Mouse (Mus musculus): ENCODE data around the gene Agps. TPM values are rescaled to one million over a fixed set of nuclear protein-coding genes. Genes with fewer than 3 reads are reported as not detected.
"Not testable (repeated sequence)": the region's sequence is repeated elsewhere in the genome, so short reads cannot be mapped to it uniquely, and the experiment has no call there.

Agps gene
- polyA plus RNA-seq, 1 experiment: 10.3 TPM

GRCm38 (mm10) chr2:75907142-75907541 is 75.2 kb downstream of the Agps start:
- TF ChIP-seq POLR2A (IDR thresholded peaks at IDR 0.05; ENCODE audit: borderline replicate concordance, extremely low read depth, low read depth, low read length): no peak
- no peak for TF ChIP-seq CTCF (IDR thresholded peaks at IDR 0.05; ENCODE audit: insufficient read depth, low read length)
- WGBS: 45% methylated on average over 1 of the region's 1 CpGs
- no peak overlapping the region for H3K4me3 ChIP-seq (replicated peaks; ENCODE audit: extremely low read depth, low read depth, low read length)
- no peaks in the 10 kb centered on the region for H3K4me1 ChIP-seq (ENCODE audit: control insufficient read depth, insufficient read depth, low read length)
- DNase-seq: no peak

GRCm38 (mm10) chr2:75915040-75915439 is 83.1 kb downstream of the Agps start:
- Histone ChIP-seq H3K4me3 (replicated peaks; ENCODE audit: extremely low read depth, low read depth, low read length) (no peak overlapping the region), H3K4me1 (ENCODE audit: control insufficient read depth, insufficient read depth, low read length) (no peaks in the 10 kb centered on the region)
- TF ChIP-seq CTCF (IDR thresholded peaks at IDR 0.05; ENCODE audit: insufficient read depth, low read length) (no peak), POLR2A (IDR thresholded peaks at IDR 0.05; ENCODE audit: borderline replicate concordance, extremely low read depth, low read depth, low read length) (no peak)
- no peak for DNase-seq
- WGBS: 60% methylated on average over 3 of the region's 3 CpGs

- no peaks in the 10 kb centered on the region for H3K4me1 ChIP-seq (ENCODE audit: control insufficient read depth, insufficient read depth, low read length)
- DNase-seq: no peak
- 92% methylated on average over 4 of the region's 4 CpGs for WGBS
- no peak overlapping the region for H3K4me3 ChIP-seq (replicated peaks; ENCODE audit: extremely low read depth, low read depth, low read length)
- no peak for TF ChIP-seq CTCF (IDR thresholded peaks at IDR 0.05; ENCODE audit: insufficient read depth, low read length)
- TF ChIP-seq POLR2A (IDR thresholded peaks at IDR 0.05; ENCODE audit: borderline replicate concordance, extremely low read depth, low read depth, low read length): no peak
These were observed 91.9 kb downstream of the Agps start for GRCm38 (mm10) chr2:75923807-75924340.

GRCm38 (mm10) chr2:75926061-75926460 is 94.1 kb downstream of the Agps start:
- no peak for DNase-seq
- WGBS: 80% methylated on average over 5 of the region's 5 CpGs
- no peak for TF ChIP-seq CTCF (IDR thresholded peaks at IDR 0.05; ENCODE audit: insufficient read depth, low read length)
- TF ChIP-seq POLR2A (IDR thresholded peaks at IDR 0.05; ENCODE audit: borderline replicate concordance, extremely low read depth, low read depth, low read length): no peak
- H3K4me3 ChIP-seq (replicated peaks; ENCODE audit: extremely low read depth, low read depth, low read length): no peak overlapping the region
- no peaks in the 10 kb centered on the region for H3K4me1 ChIP-seq (ENCODE audit: control insufficient read depth, insufficient read depth, low read length)

DNA sequence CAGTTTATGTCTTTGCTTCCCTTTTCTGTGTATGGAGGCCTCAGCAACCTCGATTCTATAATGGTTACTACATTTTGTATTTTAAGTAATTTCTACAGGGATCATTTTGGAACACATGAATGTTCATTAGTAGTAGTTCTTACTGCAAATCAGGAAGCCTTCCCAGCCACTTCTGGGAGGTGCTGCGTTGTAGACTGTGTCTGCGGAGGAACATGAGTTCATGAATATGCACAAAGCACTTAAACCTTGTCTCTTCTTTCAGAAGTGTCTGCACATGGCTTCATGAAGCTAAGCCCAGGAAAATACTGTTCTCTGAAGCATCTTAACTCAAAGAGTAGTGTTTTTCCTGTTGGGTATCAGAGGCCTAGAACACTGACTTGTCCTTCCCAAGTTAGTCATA is 96.0 kb downstream of the Agps start:
- no peak for DNase-seq
- no peak for TF ChIP-seq POLR2A (IDR thresholded peaks at IDR 0.05; ENCODE audit: borderline replicate concordance, extremely low read depth, low read depth, low read length)
- no peak for TF ChIP-seq CTCF (IDR thresholded peaks at IDR 0.05; ENCODE audit: insufficient read depth, low read length)
- WGBS: 95% methylated on average over 3 of the region's 3 CpGs
- Histone ChIP-seq H3K4me1 (ENCODE audit: control insufficient read depth, insufficient read depth, low read length) (no peaks in the 10 kb centered on the region), H3K4me3 (replicated peaks; ENCODE audit: extremely low read depth, low read depth, low read length) (no peak overlapping the region)

DNA sequence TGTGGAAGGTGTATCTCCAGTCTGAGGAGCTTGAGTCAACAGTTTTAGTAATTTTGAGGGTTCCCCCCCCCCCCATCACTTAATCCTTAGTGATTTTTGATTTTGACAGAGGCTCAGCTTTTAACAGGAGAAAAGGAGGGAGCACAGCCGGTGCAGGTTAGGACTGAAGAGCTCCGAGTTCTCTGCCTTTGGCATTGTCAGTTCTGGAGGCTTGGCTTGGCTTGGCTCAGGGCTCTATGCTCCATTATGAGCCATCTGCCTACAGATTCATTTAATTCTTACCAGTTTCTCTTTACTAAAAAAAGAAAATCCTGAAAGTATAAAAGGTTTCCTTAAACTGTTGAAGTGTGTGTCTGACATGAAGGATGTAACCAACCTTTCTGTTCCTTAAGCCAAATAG is 97.2 kb downstream of the Agps start:
- no peak for DNase-seq
- Histone ChIP-seq H3K4me1 (ENCODE audit: control insufficient read depth, insufficient read depth, low read length) (no peaks in the 10 kb centered on the region), H3K4me3 (replicated peaks; ENCODE audit: extremely low read depth, low read depth, low read length) (no peak overlapping the region)
- 76% methylated on average over 2 of the region's 2 CpGs for WGBS
- no peak for TF ChIP-seq POLR2A (IDR thresholded peaks at IDR 0.05; ENCODE audit: borderline replicate concordance, extremely low read depth, low read depth, low read length)
- TF ChIP-seq CTCF (IDR thresholded peaks at IDR 0.05; ENCODE audit: insufficient read depth, low read length): no peak

GRCm38 (mm10) chr2:75929786-75930444 is 97.9 kb downstream of the Agps start:
- 79% methylated on average over 6 of the region's 6 CpGs for WGBS
- Histone ChIP-seq H3K4me1 (ENCODE audit: control insufficient read depth, insufficient read depth, low read length) (no peaks in the 10 kb centered on the region), H3K4me3 (replicated peaks; ENCODE audit: extremely low read depth, low read depth, low read length) (no peak overlapping the region)
- TF ChIP-seq CTCF (IDR thresholded peaks at IDR 0.05; ENCODE audit: insufficient read depth, low read length) (no peak), POLR2A (IDR thresholded peaks at IDR 0.05; ENCODE audit: borderline replicate concordance, extremely low read depth, low read depth, low read length) (no peak)
- DNase-seq: no peak

DNA sequence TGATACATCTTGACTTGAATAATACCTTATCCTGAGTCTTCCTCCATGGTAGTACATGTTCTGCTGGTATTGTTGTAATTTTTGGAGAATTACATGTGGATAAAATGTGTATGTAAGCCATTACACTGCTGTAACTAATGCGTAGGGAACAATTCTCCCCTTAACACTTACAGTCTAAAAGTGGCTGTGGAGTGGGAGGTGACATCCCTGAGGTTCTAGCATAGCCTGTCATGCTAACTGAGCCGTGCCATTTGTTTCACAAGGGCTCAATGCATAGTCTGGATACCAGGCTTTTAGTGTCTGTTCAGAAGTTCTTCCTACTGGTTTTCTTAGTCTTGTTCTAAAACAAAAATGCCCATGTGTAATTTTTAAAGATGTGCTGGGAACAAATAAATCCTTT is 99.0 kb downstream of the Agps start:
- no peak for DNase-seq
- no peak overlapping the region for H3K4me3 ChIP-seq (replicated peaks; ENCODE audit: extremely low read depth, low read depth, low read length)
- no peaks in the 10 kb centered on the region for H3K4me1 ChIP-seq (ENCODE audit: control insufficient read depth, insufficient read depth, low read length)
- 85% methylated on average over 2 of the region's 2 CpGs for WGBS
- TF ChIP-seq POLR2A (IDR thresholded peaks at IDR 0.05; ENCODE audit: borderline replicate concordance, extremely low read depth, low read depth, low read length) (no peak), CTCF (IDR thresholded peaks at IDR 0.05; ENCODE audit: insufficient read depth, low read length) (no peak)

DNA sequence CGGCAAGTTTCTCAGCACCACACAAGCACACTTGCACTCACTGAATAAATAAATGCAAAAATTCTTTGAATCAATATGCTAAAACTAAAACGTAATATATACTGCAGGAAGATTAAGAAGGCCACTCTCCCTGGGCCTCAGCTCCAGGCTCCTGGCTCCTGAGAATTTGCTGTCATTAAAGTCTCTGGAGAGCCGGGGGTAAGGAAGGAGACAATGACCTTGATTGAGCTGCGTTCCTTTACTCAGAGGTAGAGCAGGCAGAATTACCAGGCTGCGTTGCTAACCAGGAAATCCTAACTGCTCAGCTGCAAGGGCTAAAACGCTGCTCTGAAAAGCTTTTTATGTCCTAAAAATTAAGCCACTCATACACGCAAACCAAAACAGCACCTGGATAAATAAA is 101.6 kb downstream of the Agps start:
- TF ChIP-seq POLR2A (IDR thresholded peaks at IDR 0.05; ENCODE audit: borderline replicate concordance, extremely low read depth, low read depth, low read length) (no peak), CTCF (IDR thresholded peaks at IDR 0.05; ENCODE audit: insufficient read depth, low read length) (no peak)
- DNase-seq: no peak
- Histone ChIP-seq H3K4me3 (replicated peaks; ENCODE audit: extremely low read depth, low read depth, low read length) (no peak overlapping the region), H3K4me1 (ENCODE audit: control insufficient read depth, insufficient read depth, low read length) (peaks cover 5% of the 10 kb centered on the region)
- WGBS: 36% methylated on average over 7 of the region's 7 CpGs

DNA sequence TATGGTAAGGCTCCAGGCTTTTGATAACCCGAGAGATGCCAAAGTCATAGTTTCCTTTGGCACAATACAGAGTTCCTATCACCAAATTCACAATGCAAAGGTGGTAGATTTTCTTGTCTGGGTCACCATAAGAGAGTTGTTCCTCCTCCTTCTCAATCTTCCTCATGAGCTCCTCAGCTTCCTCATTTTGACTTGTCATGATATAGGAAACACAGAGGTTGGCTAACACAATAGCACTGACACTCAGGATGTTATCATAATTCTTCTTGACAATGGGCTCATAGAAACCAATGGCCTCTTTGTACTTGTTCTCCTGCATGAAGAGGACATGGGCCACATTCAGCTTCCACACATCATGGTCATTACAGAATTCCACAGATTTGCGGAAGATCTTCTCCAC is 104.7 kb downstream of the Agps start:
- not testable (repeated sequence) for H3K4me1 ChIP-seq (ENCODE audit: control insufficient read depth, insufficient read depth, low read length); DNase-seq; H3K4me3 ChIP-seq (replicated peaks; ENCODE audit: extremely low read depth, low read depth, low read length)
- WGBS: 73% methylated on average over 2 of the region's 2 CpGs

DNA sequence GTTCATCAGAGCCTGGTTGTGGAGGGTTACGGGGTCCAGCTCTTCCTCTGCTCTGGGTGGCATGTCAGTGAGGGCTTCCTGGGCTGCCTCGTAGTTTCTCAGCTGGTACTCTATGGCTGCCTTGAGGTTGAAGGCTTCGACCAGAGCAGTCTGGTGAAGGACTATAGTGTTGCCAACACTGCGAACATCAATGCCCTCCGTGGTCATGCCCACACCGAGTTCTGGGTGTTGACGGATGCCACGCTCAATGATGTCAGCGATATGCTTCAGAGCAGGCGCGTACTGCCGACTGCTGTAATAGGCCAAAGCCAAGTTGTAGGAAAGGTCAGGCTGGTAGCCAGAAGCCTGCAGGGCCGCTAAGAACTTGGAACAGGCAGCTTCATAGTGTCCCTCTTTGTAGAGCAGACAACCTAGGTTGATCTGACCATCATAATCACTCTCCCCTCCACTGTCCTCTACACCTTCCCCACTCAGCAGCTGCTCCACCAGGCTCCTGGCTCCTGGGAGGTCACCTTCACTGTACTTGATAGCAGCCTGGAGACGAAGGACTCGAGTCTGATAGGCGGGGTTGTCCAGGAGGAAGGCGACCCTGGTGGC is 105.6 kb downstream of the Agps start:
- peak overlapping the region; percentile 29 for H3K4me3 ChIP-seq (replicated peaks; ENCODE audit: extremely low read depth, low read depth, low read length)
- 71% methylated on average over 16 of the region's 17 CpGs for WGBS
- H3K4me1 ChIP-seq (ENCODE audit: control insufficient read depth, insufficient read depth, low read length); DNase-seq: not testable (repeated sequence)

Measured in lung, adult 2 months (tissue).